Mouse (Mus musculus) regulatory T cell (primary cell): ENCODE measurements around the gene Dnajb1.
"Not testable (repeated sequence)": the region's sequence is repeated elsewhere in the genome, so short reads cannot be mapped to it uniquely, and the experiment has no call there.

Source experiments
- in situ Hi-C: fragments of 300-600 bp; cut with MboI, MseI; formaldehyde crosslinking; loops from one replicate; pipeline ENCODE4 v1.15.1; 2025; ENCODE audit warnings: high pct_unique_total_duplicates

Dnajb1 gene

GRCm38 (mm10) chr8:83577384-83577791 is 30.6 kb upstream of the Dnajb1 start:
- in situ Hi-C loops = loop anchor here (10.0 kb wide), 1 partner anchor 243 kb away; the partner anchor contains the start of gene Elmod2

DNA sequence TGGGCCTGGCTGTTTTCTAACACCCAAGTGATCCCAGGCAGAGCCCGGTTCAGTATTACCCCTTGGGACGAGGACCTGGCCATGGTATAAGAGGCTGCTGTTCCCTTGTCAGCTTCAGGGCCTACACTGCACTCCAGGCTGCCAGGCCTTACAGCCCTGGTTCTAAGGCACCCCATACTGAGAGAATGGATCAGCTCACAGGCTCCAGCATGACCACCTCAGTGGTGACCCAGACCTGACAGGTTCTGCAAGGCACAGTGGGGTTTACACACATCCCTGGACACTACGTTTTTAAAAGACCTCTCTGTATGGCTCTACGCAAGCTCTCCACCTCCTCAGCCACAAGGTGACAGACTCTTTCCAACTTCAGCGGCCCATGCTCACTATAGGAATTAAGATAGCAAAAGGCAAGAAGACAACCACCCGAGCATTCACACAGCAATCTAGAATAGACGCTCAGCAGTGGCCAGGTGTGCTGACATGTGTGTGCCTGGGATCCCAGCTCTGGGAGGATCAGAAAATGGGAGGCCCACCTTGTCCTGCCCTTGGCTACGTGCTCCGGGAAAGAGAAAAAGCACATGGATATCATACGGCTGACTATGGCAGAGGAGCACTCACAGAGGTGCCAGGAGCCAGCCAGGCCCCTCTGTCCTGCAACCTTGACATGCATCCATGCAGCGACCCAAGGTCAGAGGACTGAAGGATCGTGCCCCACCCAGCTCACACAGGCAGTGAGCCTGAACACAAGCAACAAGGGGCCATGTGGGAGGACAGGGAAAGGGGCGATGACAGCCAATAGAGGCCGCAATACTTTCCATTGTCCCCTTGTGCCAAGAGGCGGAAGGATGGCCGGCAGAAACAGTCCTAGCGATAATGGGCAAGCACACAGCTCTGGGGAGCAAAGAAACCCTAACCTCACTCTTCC is 29.6 kb upstream of the Dnajb1 start:
- in situ Hi-C loops = loop anchor here (10.0 kb wide), 1 partner anchor 244 kb away; the partner anchor contains the start of gene Elmod2

DNA sequence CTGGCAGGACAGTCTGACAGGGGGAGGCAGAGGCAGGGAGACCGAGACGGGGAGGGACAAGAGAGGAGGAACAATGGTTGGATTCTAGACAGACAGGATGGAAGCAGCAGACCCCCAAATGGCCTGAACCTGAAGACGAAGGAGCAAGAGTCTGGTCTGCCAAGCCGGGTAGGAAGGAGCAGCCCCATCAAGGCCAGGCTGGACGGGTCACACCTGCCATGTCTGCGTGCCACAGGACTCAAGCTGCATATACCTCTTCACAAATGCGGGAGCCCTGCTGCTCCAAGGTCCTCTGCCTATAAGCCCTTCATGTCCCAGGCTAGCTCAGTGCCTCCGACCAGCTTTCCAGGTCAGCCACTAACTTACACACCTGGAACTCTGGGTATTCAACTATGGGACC is 28.3 kb upstream of the Dnajb1 start:
- in situ Hi-C loops = loop anchor here (10.0 kb wide), 1 partner anchor 245 kb away; the partner anchor contains the start of gene Elmod2

- in situ Hi-C loops = no loop called here
Measured at GRCm38 (mm10) chr8:83580826-83581225, 27.2 kb upstream of the Dnajb1 start.

- in situ Hi-C loops = no loop called here
Measured at GRCm38 (mm10) chr8:83582226-83582625, 25.8 kb upstream of the Dnajb1 start.

DNA sequence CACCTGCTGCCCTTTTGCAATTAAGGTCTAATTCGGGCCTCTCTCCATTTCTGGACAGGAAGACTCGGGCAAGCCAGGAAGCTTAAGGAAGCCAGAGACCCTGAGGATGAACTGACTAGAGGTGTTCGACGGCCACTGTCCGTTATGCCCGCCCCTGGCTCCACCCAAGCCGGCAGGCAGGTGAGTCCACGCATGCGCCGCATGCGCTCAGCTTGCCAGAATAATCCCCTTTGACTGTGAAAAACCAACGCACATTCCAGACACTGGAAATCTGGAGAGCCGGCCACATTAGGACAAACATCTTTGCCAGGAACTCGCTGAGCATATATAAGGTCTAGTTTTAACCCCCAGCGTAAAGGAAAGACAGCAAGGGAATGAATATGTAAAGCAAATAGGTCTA is 24.8 kb upstream of the Dnajb1 start:
- in situ Hi-C loops = no loop called here

DNA sequence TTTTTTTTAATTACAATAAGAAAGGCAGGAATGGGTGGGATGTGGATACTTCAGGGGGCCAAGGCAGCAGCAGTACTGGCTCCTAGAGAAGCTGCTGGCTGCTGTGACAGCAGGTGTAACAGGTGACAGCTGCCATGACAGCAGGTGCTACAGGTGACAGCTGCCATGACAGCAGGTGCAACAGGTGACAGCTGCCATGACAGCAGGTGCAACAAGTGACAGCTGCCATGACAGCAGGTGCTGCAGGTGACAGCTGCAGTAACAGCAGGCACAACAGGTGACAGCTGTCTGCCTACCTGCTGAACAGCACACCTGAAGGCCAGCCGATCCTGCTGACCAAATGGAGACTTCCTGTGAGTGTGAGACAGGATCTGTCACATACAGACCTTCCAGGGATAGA is 23.2 kb upstream of the Dnajb1 start:
- in situ Hi-C loops = no loop called here

GRCm38 (mm10) chr8:83585333-83585732 is 22.7 kb upstream of the Dnajb1 start:
- in situ Hi-C loops = no loop called here

- in situ Hi-C loops = no loop called here
Measured at GRCm38 (mm10) chr8:83587644-83588043, 20.3 kb upstream of the Dnajb1 start.

DNA sequence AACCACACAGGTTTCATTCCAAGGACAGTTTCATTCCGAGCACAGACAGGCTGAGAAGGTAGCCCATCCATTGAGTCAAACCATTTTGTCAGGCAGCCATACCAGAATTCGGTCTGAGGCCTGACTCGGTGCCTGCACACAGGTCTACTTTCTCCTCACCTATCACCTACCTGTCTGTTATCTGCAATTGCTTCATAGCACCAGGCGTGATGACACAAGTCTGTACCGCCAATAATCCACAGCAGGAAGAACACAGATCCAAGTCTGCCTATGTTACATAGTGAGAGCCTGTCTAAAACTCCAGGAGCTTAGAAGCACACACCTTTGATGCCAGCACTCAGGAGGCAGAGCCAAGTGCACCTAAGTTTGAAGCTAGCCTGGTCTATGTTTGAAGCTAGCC is 19.1 kb upstream of the Dnajb1 start:
- in situ Hi-C loops = no loop called here

- in situ Hi-C loops = no loop called here
Measured at GRCm38 (mm10) chr8:83590488-83591023, 17.4 kb upstream of the Dnajb1 start.

- in situ Hi-C loops = no loop called here
Measured at GRCm38 (mm10) chr8:83592682-83593081, 15.3 kb upstream of the Dnajb1 start.

DNA sequence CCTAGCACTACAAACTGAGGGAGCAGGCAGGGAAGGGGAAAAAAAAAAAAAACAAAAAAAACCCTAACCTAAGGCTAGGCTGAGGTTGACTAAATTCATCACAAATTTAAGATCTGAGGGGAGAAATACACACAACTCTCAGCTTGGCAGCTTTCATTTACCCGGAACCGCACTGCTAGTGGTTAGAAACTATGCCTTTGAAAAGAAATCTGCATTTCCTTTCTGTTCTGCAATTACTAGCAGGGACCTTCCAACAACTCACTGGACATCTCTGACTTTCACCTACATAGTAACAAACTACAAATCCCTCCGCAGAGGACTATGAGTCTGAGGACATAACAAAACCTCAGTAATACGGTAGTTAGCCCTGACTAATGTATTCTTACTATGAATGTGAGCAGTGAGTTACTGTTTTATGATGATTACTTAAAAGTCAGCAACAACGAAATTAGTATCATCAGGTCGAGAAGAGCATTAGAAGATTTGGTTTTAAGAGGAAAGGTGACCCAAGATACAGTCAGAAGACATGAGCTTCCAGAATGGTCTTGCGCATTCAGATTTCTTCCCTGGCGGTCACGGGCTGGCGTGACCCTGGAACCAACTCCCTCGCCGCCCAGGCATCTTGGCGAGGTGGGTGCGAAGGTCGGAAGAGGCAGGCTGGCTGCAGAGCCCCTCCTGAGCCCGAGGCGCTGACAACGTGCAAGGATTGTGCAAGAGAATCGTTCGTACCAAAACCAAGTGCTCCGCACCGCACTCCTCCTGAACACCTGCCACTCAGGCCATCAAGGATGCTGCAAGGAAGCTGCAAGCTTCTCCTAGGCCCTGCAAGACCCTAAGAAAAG is 14.4 kb upstream of the Dnajb1 start:
- in situ Hi-C loops = no loop called here

- in situ Hi-C loops = no loop called here
Measured at GRCm38 (mm10) chr8:83594167-83595049, 13.6 kb upstream of the Dnajb1 start.

GRCm38 (mm10) chr8:83595050-83595345 is 13.0 kb upstream of the Dnajb1 start:
- in situ Hi-C loops = not testable (repeated sequence)

DNA sequence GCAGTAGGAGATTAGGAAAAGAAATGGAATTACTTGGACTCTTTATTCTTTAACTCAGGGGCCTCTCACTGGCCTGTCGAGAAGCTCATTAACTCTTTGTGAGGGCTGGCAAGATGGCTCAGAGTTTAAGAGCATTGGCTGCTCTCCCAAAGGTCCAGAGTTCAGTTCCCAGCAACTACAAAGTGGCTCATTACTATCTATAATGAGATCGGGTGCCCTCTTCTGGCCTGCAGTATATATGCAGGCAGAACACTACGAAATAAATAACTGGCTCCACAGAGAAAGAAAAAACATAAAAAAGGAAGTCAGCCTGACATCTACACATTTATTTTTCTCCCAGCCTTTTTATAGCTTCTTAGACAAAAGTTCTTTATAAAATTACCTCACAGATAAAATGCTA is 11.6 kb upstream of the Dnajb1 start:
- in situ Hi-C loops = no loop called here

DNA sequence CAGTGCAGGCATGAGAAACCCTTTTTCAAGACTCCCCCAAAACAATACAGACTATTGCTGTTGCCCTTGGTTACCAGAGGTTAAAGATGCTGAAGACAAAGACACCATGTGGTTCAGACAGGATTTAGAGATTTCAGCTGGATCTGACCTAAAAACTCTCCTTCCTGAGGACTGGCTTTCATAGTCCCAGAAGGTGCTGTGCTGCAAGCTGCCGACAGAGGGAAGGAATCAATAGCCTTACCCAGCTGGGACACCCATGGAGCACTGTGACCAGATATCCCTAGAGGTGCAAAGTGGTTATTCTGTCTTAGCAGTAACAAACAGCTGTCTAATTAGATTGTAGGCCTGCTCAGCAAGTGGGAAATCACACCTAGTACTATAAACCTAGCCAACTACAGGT is 9.8 kb upstream of the Dnajb1 start:
- in situ Hi-C loops = no loop called here

GRCm38 (mm10) chr8:83599814-83600213 is 8.2 kb upstream of the Dnajb1 start:
- in situ Hi-C loops = no loop called here

DNA sequence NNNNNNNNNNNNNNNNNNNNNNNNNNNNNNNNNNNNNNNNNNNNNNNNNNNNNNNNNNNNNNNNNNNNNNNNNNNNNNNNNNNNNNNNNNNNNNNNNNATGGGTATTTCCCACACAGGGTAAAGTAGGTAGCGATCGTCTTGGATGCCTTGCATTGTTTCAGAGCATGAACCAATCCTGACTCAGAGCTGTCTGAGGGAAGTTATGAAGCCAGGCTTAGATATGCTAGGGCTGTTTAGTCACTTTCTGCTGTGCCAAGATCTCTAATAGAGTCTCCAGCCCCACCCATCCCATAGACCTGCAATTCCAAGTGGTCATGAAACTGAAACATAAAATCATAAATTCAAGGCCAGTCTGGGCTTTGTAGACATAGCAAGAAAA is 5.4 kb upstream of the Dnajb1 start:
- in situ Hi-C loops = no loop called here

- in situ Hi-C loops = no loop called here
Measured at GRCm38 (mm10) chr8:83608398-83608829, 421 bp downstream of the Dnajb1 start.

DNA sequence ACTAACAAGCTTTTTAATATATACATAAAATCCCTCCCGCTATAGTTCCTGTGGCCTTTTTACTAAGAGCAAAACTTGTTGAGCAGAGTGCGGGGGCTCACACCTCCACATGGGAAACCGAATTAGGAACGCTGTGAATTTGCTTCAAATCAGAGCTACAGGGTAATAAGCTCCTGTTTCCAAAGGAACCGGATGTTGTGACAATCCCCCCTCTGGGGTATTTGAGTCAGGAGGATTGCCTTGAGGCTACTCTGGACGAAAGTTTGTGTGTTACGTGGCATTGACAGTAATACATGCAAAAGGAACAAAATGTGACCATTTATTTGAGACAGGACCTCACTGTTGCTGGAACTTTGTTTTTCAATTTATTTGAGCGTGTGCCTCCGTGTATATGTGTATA is 1.1 kb downstream of the Dnajb1 start:
- in situ Hi-C loops = no loop called here
